Mouse (Mus musculus) intestine, embryonic 14.5 days (tissue): ENCODE measurements at regions not wholly inside any gene's neighbourhood (a gene's known extent, or its start where the extent isn't known, plus 50 kb on each side); places are given as distances from the start of the nearest gene placed in this dataset.
"Not testable (repeated sequence)": the region's sequence is repeated elsewhere in the genome, so short reads cannot be mapped to it uniquely, and the experiment has no call there.

ENCODE experiments used
- ATAC-seq: fragments of 200-750 bp; cut with Nextera tagmentation; replicated peaks from 2 replicates; pipeline ENCODE4 v1.8.0; 2017; ENCODE audit warnings: low read depth, moderate number of reproducible peaks, moderate TSS enrichment, moderate library complexity; ENCODE audit not compliant: low FRiP score, low TSS enrichment
- DNase-seq: peaks from one replicate; pipeline ENCODE4 v3.0.0-alpha.2; 2018; ENCODE audit warnings: low spot score
- H3K27ac ChIP-seq: fragments of 300-500 bp; sonication (generic); 2 replicates; pipeline ENCODE4 v1.5.1; 2014; ENCODE audit warnings: low read depth, mild to moderate bottlenecking, control low read depth
- H3K27me3 ChIP-seq: fragments of 300-500 bp; sonication (generic); replicated peaks from 2 replicates; pipeline ENCODE4 v1.6.1; 2014; ENCODE audit warnings: low read length, control low read depth; ENCODE audit not compliant: control insufficient read depth, insufficient read depth
- H3K36me3 ChIP-seq: fragments of 300-500 bp; sonication (generic); 2 replicates; pipeline ENCODE4 v1.6.1; 2014; ENCODE audit warnings: low read length, control low read depth; ENCODE audit not compliant: control insufficient read depth, insufficient read depth
- H3K4me1 ChIP-seq: fragments of 300-500 bp; sonication (generic); replicated peaks from 2 replicates; pipeline ENCODE4 v1.6.1; 2014; ENCODE audit warnings: low read length, control low read depth, mixed read lengths; ENCODE audit not compliant: control insufficient read depth, insufficient read depth
- H3K4me2 ChIP-seq: fragments of 300-500 bp; sonication (generic); 2 replicates; pipeline ENCODE4 v1.6.1; 2014; ENCODE audit warnings: low read length
- H3K4me3 ChIP-seq: fragments of 300-500 bp; sonication (generic); 2 replicates; pipeline ENCODE4 v1.5.1; 2014; ENCODE audit warnings: low read depth, low read length, control low read depth, mixed read lengths
- H3K9ac ChIP-seq: fragments of 300-500 bp; sonication (generic); 2 replicates; pipeline ENCODE4 v1.6.1; 2014; ENCODE audit warnings: mild to moderate bottlenecking, low read length
- H3K9me3 ChIP-seq: fragments of 300-500 bp; sonication (generic); 2 replicates; pipeline ENCODE4 v1.6.1; 2016; ENCODE audit warnings: low read length, control low read depth; ENCODE audit not compliant: control insufficient read depth
- WGBS: fragments of 180-500 bp; shearing (Covaris S2); extraction: QIAGEN DNeasy Blood & Tissue Kit; methylation state at CpG from one replicate; pipeline ENCODE4 v1.1.7; 2014; 5-methylcytosine and 5-hydroxymethylcytosine counted together

DNA sequence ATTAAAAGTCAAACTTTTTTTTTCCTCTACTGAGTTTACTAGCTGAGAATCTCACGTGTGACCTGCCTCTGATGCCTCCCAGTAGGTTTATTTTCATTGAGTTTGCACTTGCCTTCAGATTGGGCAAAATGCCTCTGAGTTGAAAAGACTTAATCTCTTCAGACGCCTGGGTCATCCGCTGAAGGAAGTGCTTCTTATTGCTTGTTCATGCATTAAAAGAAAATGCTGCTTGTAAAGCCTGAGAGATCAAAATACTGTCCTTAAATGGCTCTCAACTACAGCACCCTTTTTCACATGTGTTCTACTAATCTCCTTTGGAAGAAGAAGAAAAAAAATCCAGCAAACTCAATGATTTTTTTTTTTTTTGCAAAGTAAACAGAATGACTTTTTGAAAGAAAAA, 351.5 kb downstream of the Kcnh5 start:
- H3K4me2 ChIP-seq: no peak overlapping the region
- no peaks in the 10 kb centered on the region for H3K9me3 ChIP-seq
- no peaks in the 10 kb centered on the region for H3K36me3 ChIP-seq
- no peaks in the 10 kb centered on the region for H3K27me3 ChIP-seq
- H3K4me3 ChIP-seq: no peak overlapping the region
- no peaks in the 10 kb centered on the region for H3K4me1 ChIP-seq
- H3K27ac ChIP-seq: no peak overlapping the region
- WGBS: 66% methylated on average over 3 of the region's 3 CpGs
- ATAC-seq (no peak), DNase-seq (no peak)
- H3K9ac ChIP-seq: no peak overlapping the region

DNA sequence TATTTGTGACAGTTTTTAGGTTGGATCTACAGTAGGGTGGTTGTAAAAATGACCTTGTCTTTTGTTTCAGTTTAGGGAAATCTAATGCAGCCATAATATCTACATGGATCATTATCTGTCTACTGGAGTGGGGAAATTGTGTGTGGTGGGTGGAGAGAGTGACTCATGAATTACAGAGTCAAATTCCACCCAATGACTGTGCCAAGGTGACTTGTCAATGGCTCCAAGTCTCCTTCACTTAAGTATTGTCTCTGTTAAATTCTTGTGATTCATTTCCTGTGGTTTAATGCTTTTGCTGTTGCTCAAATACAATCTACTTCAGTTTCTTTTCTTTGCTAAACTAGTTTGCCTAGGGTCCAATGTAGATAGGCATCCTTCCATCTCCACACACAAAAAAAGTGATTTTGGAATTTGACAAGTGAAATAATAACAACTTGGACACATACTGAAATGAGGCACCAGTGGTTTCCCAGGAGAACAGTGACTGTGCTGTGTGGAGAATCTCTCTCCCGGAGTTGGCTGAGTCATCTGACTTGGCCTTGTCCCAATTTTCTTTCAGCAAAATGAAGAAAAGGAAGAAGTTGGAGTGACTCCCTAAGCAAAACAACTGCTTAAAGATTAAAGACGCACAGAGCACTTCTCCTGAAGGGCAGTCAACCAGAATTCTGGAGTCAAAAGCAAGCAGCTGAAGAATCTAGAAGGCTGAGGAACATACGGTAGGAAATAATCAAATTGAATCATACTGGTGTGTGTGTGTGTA, 352.2 kb downstream of the Kcnh5 start:
- WGBS: 39% methylated on average over 3 of the region's 3 CpGs
- DNase-seq (no peak), ATAC-seq (no peak)
- Histone ChIP-seq H3K27ac (no peak overlapping the region), H3K4me2 (no peak overlapping the region), H3K9ac (no peak overlapping the region), H3K36me3 (no peaks in the 10 kb centered on the region), H3K4me1 (no peaks in the 10 kb centered on the region), H3K9me3 (no peaks in the 10 kb centered on the region), H3K4me3 (no peak overlapping the region), H3K27me3 (no peaks in the 10 kb centered on the region)

DNA sequence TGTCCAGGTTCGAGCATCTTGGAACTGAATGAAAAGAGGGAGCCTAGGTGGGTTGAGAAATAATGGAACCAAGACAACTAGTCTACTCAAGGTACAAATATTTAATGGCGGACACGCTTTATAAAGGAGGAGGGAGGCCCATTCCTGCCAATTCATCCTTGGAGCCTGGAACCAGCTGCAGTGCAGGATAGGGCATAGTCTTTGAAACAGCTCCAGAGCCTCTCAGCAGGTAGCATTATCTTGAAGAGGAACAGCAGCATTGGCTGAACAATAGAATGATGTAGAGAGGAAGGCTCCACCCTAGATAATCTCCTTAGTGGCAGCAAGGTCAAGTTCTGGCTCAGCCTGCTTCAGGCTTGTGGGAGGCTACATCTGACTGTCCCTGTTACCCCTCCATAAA, 361.0 kb downstream of the Kcnh5 start:
- not testable (repeated sequence) for H3K27ac ChIP-seq, ATAC-seq, H3K27me3 ChIP-seq, H3K4me1 ChIP-seq, H3K36me3 ChIP-seq, H3K9ac ChIP-seq, DNase-seq, H3K4me3 ChIP-seq, H3K9me3 ChIP-seq, H3K4me2 ChIP-seq
- 95% methylated on average over 3 of the region's 3 CpGs for WGBS

DNA sequence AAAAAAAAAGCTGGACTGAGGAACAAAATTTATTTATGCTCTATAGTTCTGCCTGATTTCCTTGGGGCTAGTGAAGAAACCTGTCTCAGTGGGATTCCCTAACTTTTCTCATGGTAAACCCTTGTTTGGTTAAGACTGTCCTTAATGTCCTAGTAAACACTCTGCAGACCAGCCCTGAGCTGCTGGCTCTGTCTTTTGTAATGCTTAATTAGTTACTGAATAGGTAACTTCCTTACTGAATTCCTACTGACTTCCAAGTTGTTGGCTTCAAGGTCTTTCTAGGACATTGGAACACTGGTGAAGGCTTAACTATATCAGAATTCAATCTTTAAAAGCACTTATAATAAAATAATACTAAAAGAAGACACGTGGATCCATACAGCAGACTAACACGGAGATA, 368.6 kb downstream of the Kcnh5 start:
- not testable (repeated sequence) for DNase-seq, H3K4me2 ChIP-seq, H3K4me1 ChIP-seq, H3K9me3 ChIP-seq, H3K9ac ChIP-seq, H3K27ac ChIP-seq, H3K36me3 ChIP-seq, H3K27me3 ChIP-seq, ATAC-seq, H3K4me3 ChIP-seq
- WGBS: 86% methylated on average over 2 of the region's 2 CpGs

DNA sequence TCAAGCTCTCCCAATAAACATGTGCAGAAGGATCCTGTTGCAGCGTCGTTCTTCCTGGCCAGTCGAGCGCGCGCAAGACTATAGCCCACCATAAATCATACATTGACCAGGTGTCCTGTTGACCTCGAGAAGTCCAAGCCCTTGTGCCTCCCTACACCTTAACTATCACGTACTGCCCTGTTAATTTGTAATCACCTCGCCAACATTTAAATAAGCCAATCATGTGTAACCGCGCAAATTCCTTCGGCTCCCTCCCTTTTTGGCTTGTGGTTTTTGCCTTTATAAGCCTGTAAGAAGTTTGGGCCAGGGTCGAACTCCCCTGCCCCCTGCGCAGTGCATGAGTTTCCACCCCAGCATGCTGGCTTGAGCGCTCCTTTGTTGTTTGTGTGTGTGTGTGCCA, 369.2 kb downstream of the Kcnh5 start:
- not testable (repeated sequence) for H3K9ac ChIP-seq, ATAC-seq, H3K4me1 ChIP-seq, H3K9me3 ChIP-seq, H3K4me3 ChIP-seq, H3K36me3 ChIP-seq, H3K27me3 ChIP-seq, H3K27ac ChIP-seq, DNase-seq, H3K4me2 ChIP-seq
- WGBS: 96% methylated on average over 15 of the region's 15 CpGs

DNA sequence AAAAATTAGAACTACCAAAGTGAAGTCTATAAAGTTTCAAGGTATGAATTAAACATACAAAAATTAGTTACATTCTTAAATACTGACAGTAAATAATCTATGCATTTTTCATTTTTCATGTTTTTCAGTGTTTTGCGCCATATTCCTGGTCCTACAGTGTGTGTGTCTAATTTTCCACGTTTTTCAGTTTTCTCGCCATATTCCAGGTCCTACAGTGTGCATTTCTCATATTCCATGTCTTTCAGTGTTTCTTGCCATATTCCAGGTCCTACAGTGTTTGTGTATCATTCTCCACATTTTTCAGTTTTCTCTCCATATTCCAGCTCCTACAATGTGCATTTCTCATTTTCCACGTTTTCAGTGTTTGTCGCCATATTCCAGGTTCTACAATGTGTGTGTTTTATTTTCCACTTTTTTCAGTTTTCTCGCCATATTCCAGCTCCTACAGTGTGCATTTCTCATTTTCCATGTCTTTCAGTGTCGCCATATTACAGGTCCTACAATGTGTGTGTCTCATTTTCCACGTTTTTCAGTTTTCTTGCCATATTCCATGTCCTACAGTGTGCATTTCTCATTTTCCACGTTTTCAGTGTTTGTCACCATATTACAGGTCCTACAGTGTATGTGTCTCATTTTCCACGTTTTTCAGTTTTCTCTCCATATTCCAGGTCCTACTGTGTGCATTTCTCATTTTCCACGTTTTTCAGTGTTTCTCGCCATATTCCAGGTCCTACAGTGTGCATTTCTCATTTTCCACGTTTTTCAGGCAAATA, 373.2 kb downstream of the Kcnh5 start:
- no peaks in the 10 kb centered on the region for H3K4me1 ChIP-seq
- DNase-seq (no peak), ATAC-seq (0 out of 2 replicates have a peak, but pooled peaks have one; percentile 60)
- no peak overlapping the region for H3K9ac ChIP-seq
- no peak overlapping the region for H3K27ac ChIP-seq
- WGBS: 67% methylated on average over 13 of the region's 13 CpGs
- H3K9me3 ChIP-seq: no peaks in the 10 kb centered on the region
- H3K4me3 ChIP-seq: no peak overlapping the region
- H3K36me3 ChIP-seq: no peaks in the 10 kb centered on the region
- H3K4me2 ChIP-seq: no peak overlapping the region
- no peaks in the 10 kb centered on the region for H3K27me3 ChIP-seq

DNA sequence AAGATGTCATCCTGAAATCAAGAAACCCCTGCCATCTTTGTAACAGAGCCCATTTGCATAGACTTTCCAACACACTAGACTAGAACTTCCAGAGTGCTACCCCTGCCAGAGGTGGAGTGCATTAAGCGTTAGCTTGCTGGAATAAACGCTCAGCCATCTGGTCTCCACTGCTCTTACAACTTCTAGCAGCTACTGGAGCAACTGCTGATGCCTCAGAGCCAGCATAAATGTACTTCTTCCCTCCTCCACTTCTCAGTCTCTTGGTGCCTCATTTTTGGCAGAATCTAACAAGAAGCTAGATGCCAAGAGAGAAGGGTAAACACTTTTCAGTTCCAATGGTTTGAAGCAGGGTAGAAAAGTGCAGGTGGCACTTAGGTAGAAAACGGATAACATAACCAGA, 385.1 kb downstream of the Kcnh5 start:
- Histone ChIP-seq H3K4me1 (no peaks in the 10 kb centered on the region), H3K36me3 (no peaks in the 10 kb centered on the region), H3K27me3 (no peaks in the 10 kb centered on the region), H3K4me2 (no peak overlapping the region), H3K27ac (no peak overlapping the region), H3K4me3 (no peak overlapping the region), H3K9ac (no peak overlapping the region), H3K9me3 (no peaks in the 10 kb centered on the region)
- WGBS: 72% methylated on average over 3 of the region's 3 CpGs
- no peak for DNase-seq
- ATAC-seq: no peak

DNA sequence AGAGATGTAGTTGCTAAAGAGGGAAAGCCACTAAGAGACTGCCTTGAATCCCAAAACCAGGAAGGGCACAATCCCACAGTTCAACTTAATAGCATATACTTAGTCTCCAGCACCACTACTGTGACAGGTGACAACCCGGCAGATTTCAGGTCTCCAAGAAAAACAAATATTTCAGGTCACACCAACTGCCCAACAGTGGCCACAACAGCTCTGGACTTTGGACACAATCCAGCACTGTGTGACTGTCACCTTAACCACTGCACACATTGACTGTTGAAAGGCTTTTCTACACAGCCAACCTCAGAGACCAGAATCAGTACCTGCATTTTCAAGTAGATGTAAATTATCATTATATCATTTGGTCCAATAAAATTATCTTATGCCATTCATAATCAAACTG, 414.8 kb downstream of the Kcnh5 start:
- Histone ChIP-seq H3K4me3 (no peak overlapping the region), H3K27ac (no peak overlapping the region), H3K9ac (no peak overlapping the region), H3K27me3 (no peaks in the 10 kb centered on the region), H3K36me3 (no peaks in the 10 kb centered on the region), H3K4me1 (no peaks in the 10 kb centered on the region), H3K9me3 (no peaks in the 10 kb centered on the region), H3K4me2 (no peak overlapping the region)
- no peak for DNase-seq
- 78% methylated on average over 1 of the region's 1 CpGs for WGBS
- no peak for ATAC-seq

DNA sequence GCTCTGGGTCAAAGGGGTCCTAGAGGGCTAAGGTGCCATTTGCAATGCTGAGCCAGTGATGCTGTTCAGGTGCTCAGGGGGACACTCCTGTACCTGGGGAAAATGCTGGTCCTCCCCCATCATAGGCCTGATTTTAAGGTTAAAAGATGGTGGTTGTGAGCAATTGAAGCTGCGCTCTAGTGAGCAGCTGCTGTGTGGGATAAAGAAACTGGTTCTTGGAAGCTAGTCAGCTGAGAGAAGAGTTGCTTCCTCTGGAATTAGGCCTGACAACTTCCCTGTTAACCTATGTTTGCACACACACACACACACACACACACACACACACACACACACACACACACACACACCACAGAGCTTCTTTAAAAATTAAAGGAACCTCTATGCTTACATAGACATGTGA, 428.9 kb upstream of the Gm11042 start:
- Histone ChIP-seq H3K36me3 (no peaks in the 10 kb centered on the region), H3K27ac (no peak overlapping the region), H3K9ac (no peak overlapping the region), H3K27me3 (no peaks in the 10 kb centered on the region), H3K4me1 (no peaks in the 10 kb centered on the region), H3K9me3 (no peaks in the 10 kb centered on the region), H3K4me2 (no peak overlapping the region), H3K4me3 (no peak overlapping the region)
- WGBS: 83% methylated on average over 1 of the region's 1 CpGs
- ATAC-seq: no peak
- DNase-seq: no peak
